Mouse (Mus musculus): ENCODE measurements around the gene Pradc1. TPM values are rescaled to one million over a fixed set of nuclear protein-coding genes. Genes with fewer than 3 reads are reported as not detected.

The Pradc1 gene
- polyA plus RNA-seq, 1 experiment from 2014 or later: 34.9 TPM

Other genes with a start within 250 kb of the Pradc1 start
- 7.0 and 8.2 TPM in 2 replicates for gene Sfxn5, start 118.5 kb downstream of the Pradc1 start, polyA plus RNA-seq (2015; fragmentation: Nextera tagmentation; extraction: Ambion mirVana)
- gene Rab11fip5, start 77.3 kb downstream of the Pradc1 start, polyA plus RNA-seq (2015; fragmentation: Nextera tagmentation; extraction: Ambion mirVana): 13.6 and 14.7 TPM in 2 replicates
- gene Noto, start 28.1 kb downstream of the Pradc1 start, polyA plus RNA-seq (2015; fragmentation: Nextera tagmentation; extraction: Ambion mirVana): not detected in 2 replicates
- gene Smyd5, start 20.0 kb downstream of the Pradc1 start, polyA plus RNA-seq (2015; fragmentation: Nextera tagmentation; extraction: Ambion mirVana): 56.2 and 59.1 TPM in 2 replicates
- gene Cct7, start 456 bp downstream of the Pradc1 start, polyA plus RNA-seq (2015; fragmentation: Nextera tagmentation; extraction: Ambion mirVana): 452 and 471 TPM in 2 replicates
- 0.36 and 0.42 TPM in 2 replicates for gene Fbxo41, start 51.0 kb upstream of the Pradc1 start, polyA plus RNA-seq (2015; fragmentation: Nextera tagmentation; extraction: Ambion mirVana)
- not detected in 2 replicates for gene Egr4, start 61.6 kb upstream of the Pradc1 start, polyA plus RNA-seq (2015; fragmentation: Nextera tagmentation; extraction: Ambion mirVana)
- 5.7 and 7.6 TPM in 2 replicates for gene Alms1, start 135.6 kb upstream of the Pradc1 start, polyA plus RNA-seq (2015; fragmentation: Nextera tagmentation; extraction: Ambion mirVana)